Mouse (Mus musculus): Measurements from ENCODE around the gene Ngly1. TPM values are rescaled to one million over a fixed set of nuclear protein-coding genes. Genes with fewer than 3 reads are reported as not detected.
A peak's percentile ranks its signal among the peaks of the same experiment; 100 is the strongest.

Gene Ngly1
- total RNA-seq, 1 experiment from 2014 or later: 38.7 TPM

- ATAC-seq (replicated peaks; ENCODE audit: low read depth, poor library complexity, severe bottlenecking): no peak
These were observed 75.3 kb downstream of the Ngly1 start for GRCm38 (mm10) chr14:16324394-16324793.

- ATAC-seq (replicated peaks; ENCODE audit: low read depth, poor library complexity, severe bottlenecking): peak; percentile 54; the same call in 1 of the 2 replicates
These were observed 76.1 kb downstream of the Ngly1 start for GRCm38 (mm10) chr14:16325208-16325607.

DNA sequence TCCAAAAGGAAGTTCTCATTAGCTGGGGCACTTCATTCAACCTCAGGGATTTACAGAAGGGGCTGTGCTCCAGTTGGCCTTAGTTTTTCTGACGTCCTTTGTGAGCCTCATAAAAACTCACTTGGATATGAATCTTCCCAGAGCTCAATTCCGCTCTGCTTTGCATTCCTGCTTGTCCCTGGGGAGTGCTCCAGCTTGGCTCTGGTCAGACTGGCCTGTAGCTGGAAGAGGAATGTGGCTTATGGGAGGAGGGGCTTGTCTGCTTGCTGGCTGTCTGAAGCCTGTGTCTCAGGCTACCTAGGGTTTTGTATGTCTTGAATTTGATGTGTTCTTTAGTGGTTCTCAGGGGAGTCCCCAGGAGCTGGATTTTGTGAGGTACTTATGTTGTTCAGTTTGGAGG lies 79.5 kb downstream of the Ngly1 start:
- no peak for ATAC-seq (replicated peaks; ENCODE audit: low read depth, poor library complexity, severe bottlenecking)

DNA sequence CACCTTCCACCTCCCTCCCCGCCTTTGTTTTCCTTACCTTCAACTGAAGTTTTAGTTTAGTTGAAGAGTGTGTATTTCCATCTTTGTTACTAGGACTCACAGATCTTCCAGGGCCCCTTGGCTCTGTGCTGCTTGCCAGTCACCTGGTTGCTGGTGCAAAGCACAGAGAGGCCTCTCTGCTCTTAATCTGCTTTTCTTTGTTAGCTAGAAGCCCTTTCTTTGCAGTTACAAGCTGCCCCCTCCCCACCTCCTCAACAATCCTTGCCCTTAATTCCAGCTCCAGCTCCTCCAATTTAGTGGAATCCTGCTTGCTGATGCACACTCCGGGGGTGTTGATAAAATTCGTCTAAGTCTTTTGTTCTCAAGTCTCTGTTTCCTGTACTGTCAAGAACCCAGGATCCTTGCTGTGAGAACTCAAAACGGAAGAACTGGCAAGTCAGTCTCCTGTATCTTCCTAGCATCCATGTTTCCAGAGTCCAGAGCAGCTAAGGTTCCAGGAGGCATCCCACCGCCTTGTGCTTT lies 79.9 kb downstream of the Ngly1 start:
- no peak for ATAC-seq (replicated peaks; ENCODE audit: low read depth, poor library complexity, severe bottlenecking)

GRCm38 (mm10) chr14:16329756-16330155 lies 80.7 kb downstream of the Ngly1 start:
- ATAC-seq (replicated peaks; ENCODE audit: low read depth, poor library complexity, severe bottlenecking): 0 out of 2 replicates have a peak, but pooled peaks have one; percentile 39

GRCm38 (mm10) chr14:16334260-16334659 lies 85.2 kb downstream of the Ngly1 start:
- no peak for ATAC-seq (replicated peaks; ENCODE audit: low read depth, poor library complexity, severe bottlenecking)

- ATAC-seq (replicated peaks; ENCODE audit: low read depth, poor library complexity, severe bottlenecking): no peak
These were observed 86.8 kb downstream of the Ngly1 start for GRCm38 (mm10) chr14:16335835-16336417.

- ATAC-seq (replicated peaks; ENCODE audit: low read depth, poor library complexity, severe bottlenecking): no peak
These were observed 98.4 kb downstream of the Ngly1 start for GRCm38 (mm10) chr14:16347505-16347904.

DNA sequence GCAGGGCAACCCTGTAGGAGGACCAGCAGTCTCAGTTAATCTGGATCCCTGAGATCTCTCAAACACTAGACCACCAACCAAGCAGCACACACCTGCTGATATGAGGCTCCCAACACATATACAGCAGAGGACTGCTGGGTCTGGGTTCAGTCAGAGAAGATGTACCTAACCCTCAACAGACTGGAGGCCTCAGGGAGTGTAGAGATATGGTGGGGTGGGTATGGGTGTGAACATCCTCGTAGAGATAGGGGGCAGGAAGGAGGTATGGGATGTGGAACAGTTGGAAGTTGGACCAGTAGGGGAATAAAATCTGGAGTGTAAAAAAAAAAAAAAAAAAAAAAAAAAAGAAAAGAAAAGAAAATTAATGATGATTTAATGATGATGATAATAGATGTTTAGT lies 110.6 kb downstream of the Ngly1 start:
- no peak for ATAC-seq (replicated peaks; ENCODE audit: low read depth, poor library complexity, severe bottlenecking)

Other genes with a start within 250 kb of the Ngly1 start
- 8.2 and 11.8 TPM in 2 replicates for gene Oxsm, start 528 bp downstream of the Ngly1 start, total RNA-seq (2017)
- 245 and 306 TPM in 2 replicates for gene Top2b, start 115.9 kb downstream of the Ngly1 start, total RNA-seq (2017)

Measured in common myeloid progenitor, adult 5-6 weeks (primary cell).